Mouse (Mus musculus) lung, postnatal 14 days (tissue): ENCODE measurements at regions not wholly inside any gene's neighbourhood (a gene's known extent, or its start where the extent isn't known, plus 50 kb on each side); places are given as distances from the start of the nearest gene placed in this dataset.

Source experiments
- DNase-seq: peaks from one replicate; pipeline ENCODE4 v3.0.0; 2021

- DNase-seq: no peak
These were observed 323.5 kb downstream of the Etaa1 start for GRCm38 (mm10) chr11:17630172-17630553.

GRCm38 (mm10) chr11:17637158-17637557 lies 316.5 kb downstream of the Etaa1 start:
- no peak for DNase-seq

DNA sequence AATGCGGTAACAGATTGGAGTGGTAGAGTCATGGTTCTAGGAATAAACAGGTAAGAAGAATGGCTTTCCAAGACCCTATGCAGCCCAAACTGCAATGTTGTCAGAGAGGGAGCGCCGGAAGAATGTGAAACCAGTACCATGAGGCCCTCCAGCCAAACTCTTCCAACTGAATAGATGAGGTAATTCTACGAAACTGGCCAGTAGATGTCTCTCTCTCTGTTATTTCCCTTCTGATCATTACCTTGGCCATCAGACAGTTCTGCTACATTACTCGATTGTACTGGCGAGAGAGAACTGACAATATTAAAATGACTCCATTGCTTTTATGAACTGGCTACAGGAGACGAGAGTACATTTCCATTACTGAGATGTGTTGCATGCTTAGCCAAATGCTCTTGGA lies 313.8 kb downstream of the Etaa1 start:
- DNase-seq: no peak

GRCm38 (mm10) chr11:17647441-17647840 lies 306.2 kb downstream of the Etaa1 start:
- DNase-seq: no peak

DNA sequence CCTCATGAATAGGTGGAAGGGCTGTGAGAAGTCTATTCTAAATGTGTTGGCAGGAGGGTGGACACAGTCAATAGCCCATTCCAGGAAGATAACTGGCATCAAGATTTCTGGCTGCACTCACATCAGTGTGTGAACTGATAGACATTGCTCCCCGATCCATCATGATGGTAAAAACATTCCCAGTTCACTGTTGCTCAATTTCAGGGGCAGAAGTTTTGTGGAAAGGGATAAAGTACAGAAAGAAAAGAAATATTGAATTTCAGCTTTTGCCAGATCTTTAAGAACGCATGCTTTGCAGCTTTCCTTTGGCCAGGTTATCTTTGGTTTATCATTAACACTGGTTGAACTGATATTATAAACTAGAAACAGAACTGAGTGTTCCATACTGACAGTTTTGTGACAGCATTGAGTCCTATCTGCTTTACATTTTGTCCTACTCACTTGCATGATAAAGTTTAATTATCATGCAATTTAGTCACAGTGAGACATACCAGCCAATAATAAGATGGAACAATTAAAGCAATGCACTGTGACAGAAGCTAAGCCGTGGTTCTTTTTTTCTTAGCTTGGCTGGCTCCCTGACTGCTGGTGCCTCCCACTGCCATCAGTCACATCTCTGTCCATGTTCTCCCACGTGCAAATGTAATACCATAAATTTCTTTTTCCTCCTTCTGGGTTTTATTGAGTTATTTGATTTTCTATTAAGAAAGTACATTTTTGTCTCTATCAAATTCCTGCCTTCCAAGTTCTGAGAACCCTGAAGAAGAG lies 302.1 kb downstream of the Etaa1 start:
- DNase-seq: no peak

GRCm38 (mm10) chr11:17655840-17656239 lies 297.8 kb downstream of the Etaa1 start:
- DNase-seq: no peak

GRCm38 (mm10) chr11:17657720-17658119 lies 296.0 kb downstream of the Etaa1 start:
- DNase-seq: no peak

DNA sequence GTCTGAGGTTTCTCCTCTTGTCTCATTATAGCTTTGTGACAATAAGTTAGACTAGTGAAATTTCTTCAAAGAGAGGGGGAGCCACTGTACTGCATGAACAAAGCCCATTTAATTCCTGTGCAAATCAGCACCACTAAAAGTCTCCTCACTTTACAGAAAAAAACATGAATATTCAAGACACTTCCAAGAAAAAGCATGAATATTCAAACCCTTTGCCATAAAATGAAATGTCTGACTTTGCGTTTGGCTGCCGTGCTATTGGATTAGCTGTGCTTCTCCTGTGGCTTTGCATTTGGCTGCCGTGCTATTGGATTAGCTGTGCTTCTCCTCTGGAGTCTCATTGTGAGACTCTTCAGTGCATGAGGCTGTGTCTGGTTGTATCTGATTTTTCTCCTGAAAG lies 295.4 kb downstream of the Etaa1 start:
- DNase-seq: no peak

DNA sequence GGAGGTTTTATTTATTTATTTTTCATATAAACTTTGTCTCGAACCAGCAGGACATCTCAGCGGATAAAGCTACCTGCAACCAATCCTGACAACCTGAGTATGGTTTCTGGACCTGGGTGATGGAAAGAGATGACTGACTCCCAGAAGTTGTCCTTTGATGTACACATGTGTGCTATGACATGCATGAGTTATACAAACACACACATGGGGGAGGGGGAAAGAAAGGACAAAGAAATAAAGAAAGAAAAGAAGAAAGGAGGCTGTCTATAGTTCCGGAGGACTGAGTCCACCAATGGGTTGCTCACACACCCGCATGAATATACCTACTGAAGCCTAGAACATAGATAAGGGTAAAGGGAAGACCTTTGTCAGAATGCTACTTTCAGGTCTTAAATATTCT lies 295.0 kb downstream of the Etaa1 start:
- DNase-seq: no peak

DNA sequence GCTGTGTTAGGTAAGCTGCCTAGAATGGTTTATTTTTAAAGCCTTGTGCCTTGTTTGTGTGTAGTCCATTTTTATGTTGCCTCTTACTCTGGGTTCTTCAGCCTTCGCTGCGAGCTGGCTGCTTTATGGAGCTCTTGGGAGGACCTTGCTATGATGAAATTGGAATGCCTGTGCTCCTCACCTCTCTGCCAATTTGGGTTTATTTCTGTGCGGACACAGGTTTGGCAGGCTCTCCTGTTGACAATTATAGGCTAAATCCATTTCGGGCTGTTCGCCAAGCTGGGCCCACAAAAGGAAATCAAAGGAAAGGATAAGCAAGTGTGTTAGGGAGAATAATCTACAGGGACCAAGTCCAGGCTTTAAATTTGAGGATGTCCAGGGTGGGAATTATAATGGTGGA lies 289.8 kb downstream of the Etaa1 start:
- no peak for DNase-seq

- no peak for DNase-seq
These were observed 287.8 kb downstream of the Etaa1 start for GRCm38 (mm10) chr11:17665624-17666552.

GRCm38 (mm10) chr11:17680998-17681397 lies 272.7 kb downstream of the Etaa1 start:
- no peak for DNase-seq

DNA sequence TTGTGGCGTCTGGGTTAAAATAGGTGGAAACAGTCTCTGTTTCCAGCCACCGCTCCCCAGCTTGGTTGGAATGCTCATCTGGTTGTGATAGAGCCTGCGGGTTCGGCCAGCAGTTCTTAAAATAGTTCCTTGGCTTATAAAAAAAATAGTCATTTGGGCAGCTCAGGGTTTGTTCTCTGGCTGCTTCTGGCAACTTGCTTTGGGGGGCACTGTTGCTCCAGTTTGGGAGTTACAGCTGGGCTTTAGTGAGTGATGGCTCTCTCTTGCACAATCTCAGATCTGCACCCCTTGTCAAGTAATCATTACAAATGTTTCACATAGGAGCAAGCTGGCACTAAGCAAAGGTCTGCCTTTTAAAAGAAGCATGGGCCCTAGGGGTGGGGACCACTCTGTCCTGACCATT lies 268.0 kb downstream of the Etaa1 start:
- DNase-seq: peak; percentile 57

DNA sequence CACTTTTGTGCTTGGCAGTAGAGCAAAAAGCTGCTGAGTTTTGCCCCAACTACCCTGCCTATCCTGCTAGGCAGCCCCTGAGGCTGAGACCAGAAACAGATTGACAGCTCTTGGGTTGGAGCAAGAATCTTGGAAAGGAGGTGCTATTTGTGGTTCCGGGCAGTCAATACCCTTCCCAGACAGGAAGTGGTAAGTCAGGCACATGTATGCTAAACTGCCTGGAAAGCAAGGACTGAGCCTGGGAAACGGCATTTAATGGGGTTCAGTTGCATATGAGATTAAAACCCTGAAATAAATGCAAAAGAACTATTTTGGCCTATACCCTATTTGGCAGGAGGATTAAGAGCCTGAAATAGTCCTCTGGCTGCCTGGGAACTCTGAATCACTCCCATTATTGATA lies 266.9 kb downstream of the Etaa1 start:
- DNase-seq: no peak

DNA sequence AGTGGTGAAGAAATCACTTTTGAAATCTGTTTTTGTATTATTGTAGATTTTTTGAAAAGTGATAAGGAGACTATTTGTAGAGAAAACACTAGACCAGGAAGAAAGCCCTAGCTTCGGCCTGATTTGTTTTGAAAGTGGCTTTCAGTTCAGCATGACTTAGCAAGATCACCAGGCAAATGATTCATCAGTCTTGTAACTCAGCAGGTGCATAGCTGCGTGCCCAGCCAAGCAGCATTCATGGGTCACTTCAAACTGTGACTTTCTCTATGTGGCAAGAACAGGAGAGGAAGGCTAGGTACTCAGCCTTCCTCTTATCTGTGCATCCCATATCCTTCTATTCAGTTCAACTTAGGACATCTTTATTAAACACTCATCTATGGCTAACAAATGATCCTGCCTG lies 259.5 kb downstream of the Etaa1 start:
- no peak for DNase-seq

- DNase-seq: peak; percentile 20
These were observed 244.9 kb downstream of the Etaa1 start for GRCm38 (mm10) chr11:17708769-17709168.

DNA sequence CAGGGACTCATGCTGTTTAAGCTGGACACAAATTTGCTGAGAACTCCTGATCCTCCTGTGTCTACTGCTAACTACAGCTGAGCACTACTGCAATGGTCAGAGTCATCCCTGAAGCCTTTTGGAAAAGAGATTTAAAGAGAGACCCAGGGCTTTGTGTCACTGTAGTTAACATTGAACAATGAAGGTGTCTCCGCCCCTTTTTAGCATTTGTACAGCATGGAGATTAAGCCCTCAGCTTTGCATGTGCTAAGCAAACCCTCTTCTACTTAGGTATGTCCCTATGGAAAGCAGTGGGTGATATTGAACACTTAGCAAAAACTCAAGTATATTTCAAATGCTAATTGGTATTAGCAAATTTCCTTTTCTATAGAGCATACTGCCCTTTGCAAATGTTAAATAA lies 231.6 kb downstream of the Etaa1 start:
- no peak for DNase-seq

- DNase-seq: no peak
These were observed 226.2 kb downstream of the Etaa1 start for GRCm38 (mm10) chr11:17727258-17728034.

DNA sequence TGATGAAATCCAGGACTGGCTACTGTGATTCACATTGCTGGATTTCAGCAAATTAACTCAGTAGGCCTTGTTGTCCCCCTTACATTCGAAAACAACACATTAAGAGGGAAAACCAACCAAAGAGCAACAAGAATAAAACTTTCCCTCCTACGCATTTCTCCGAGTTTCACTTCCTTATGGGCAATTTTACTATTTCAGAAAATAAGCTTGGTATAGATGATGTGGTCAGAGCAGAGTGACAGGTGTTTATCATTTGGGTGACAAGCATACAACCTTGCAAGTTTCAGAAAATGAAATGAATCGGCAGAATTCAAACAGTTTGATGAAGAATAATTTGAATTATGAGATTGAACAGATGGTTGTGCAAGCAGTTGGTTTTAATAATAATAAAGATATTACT lies 220.6 kb downstream of the Etaa1 start:
- no peak for DNase-seq

DNA sequence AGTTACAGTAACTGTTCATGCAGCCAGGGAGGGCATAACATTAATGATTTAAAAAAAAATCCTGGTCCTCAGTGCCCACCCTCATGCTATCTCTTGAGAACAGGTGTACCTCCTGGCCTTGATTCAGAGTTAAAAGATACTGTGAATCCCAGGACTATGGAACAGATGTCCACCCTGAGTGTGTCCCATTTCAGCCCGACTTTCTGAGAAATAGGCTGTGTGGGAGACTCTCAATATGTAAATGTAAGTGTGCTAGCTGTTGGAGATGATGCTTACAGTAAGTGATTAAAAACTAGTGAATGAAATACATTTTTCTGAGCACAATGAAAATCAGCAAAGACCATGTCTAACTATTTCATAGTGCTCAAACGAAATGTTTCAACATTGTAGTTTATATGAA lies 219.2 kb downstream of the Etaa1 start:
- DNase-seq: no peak

DNA sequence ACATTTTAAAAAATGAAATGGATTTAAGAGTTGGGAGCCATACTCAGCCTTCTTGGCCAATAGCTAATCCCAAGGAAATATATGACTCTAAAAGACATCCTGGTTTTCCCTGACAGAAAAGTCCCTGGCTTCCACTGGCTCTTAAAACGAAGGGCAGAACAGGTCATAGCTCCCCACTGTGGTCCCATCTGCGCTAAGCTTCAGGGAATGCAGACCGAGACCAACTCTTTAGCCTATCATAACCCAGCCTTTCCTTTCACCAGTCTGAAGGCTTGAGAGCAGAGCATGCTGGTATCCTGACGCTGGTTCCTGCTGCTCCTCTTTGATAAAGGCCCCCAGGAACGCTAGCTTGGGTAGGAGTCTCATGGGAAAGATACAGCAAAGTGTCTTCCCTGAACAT lies 214.8 kb downstream of the Etaa1 start:
- no peak for DNase-seq

- no peak for DNase-seq
These were observed 209.9 kb downstream of the Etaa1 start for GRCm38 (mm10) chr11:17743821-17744220.

DNA sequence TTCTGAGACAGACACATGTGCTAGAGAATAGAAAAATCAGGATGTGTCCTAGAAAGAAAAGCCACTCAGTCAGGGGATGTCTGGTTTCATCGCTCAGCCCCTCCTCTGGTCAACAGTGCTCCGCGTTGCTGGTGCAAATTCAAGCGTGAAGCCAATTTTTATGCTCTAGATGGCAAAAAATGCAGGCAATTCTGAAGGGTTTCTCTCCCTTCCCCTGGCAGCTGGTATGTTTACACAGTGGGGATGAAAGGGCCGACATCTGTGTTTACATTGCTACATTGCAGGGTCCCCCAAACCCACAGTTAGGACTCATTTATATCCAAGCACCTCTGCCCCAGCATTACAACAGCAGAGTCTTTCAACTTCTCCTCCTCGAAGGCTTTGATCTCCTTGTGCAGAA lies 203.3 kb downstream of the Etaa1 start:
- DNase-seq: peak; percentile 2
